Mouse (Mus musculus) neural tube, embryonic 14.5 days (tissue): ENCODE results near the gene Arntl2. TPM values are rescaled to one million over a fixed set of nuclear protein-coding genes. Genes with fewer than 3 reads are reported as not detected.

Experiments
- ATAC-seq: fragments of 200-750 bp; cut with Nextera tagmentation; 2 replicates; pipeline ENCODE4 v1.8.0; 2017; ENCODE audit warnings: low read depth, mild to moderate bottlenecking, moderate TSS enrichment, moderate library complexity
- H3K27ac ChIP-seq: fragments of 300-500 bp; sonication (generic); 2 replicates; pipeline ENCODE4 v1.5.1; 2014; ENCODE audit warnings: low read depth, mild to moderate bottlenecking, control low read depth, low read length, moderate library complexity, mixed read lengths
- H3K27me3 ChIP-seq: fragments of 300-500 bp; sonication (generic); 2 replicates; pipeline ENCODE4 v1.6.1; 2014; ENCODE audit warnings: low read length; ENCODE audit not compliant: control insufficient read depth, insufficient read depth
- H3K36me3 ChIP-seq: fragments of 300-500 bp; sonication (generic); 2 replicates; pipeline ENCODE4 v1.6.1; 2014; ENCODE audit warnings: low read length, mixed read lengths; ENCODE audit not compliant: control insufficient read depth, insufficient read depth
- H3K4me1 ChIP-seq: fragments of 300-500 bp; sonication (generic); 2 replicates; pipeline ENCODE4 v1.6.1; 2014; ENCODE audit warnings: low read length; ENCODE audit not compliant: control insufficient read depth, insufficient read depth
- H3K4me2 ChIP-seq: fragments of 300-500 bp; sonication (generic); 2 replicates; pipeline ENCODE4 v1.6.1; 2014; ENCODE audit warnings: mild to moderate bottlenecking, low read depth, low read length, control low read depth
- H3K4me3 ChIP-seq: fragments of 300-500 bp; sonication (generic); 2 replicates; pipeline ENCODE4 v1.5.1; 2014; ENCODE audit warnings: low read depth, low read length, control low read depth, mixed read lengths
- H3K9ac ChIP-seq: fragments of 300-500 bp; sonication (generic); replicated peaks from 2 replicates; pipeline ENCODE4 v1.6.1; 2014; ENCODE audit warnings: low read depth, mild to moderate bottlenecking, control low read depth, low read length, mixed read lengths
- H3K9me3 ChIP-seq: fragments of 300-500 bp; sonication (generic); 2 replicates; pipeline ENCODE4 v1.6.1; 2016; ENCODE audit warnings: low read length; ENCODE audit not compliant: control insufficient read depth
- WGBS: fragments of 180-500 bp; shearing (Covaris S2); extraction: QIAGEN DNeasy Blood & Tissue Kit; methylation state at CpG from one replicate; pipeline ENCODE4 v1.1.7; 2014; 5-methylcytosine and 5-hydroxymethylcytosine counted together
- polyA plus RNA-seq: library from polyadenylated mRNA; unstranded; fragments of >200 nt; fragmentation: Nextera tagmentation; extraction: Ambion mirVana; gene quantifications from 2 replicates; pipeline ENCODE4 v1.2.1, GENCODE M21; 2014

The Arntl2 gene
- polyA plus RNA-seq = 3.2 and 3.7 TPM in 2 replicates

- Histone ChIP-seq H3K36me3 (no peaks in the 10 kb centered on the region), H3K27ac (no peak within 1 kb of the TSS), H3K4me2 (peak within 1 kb of the TSS; percentile 88), H3K9me3 (no peaks in the 10 kb centered on the region), H3K4me3 (peak within 1 kb of the TSS; percentile 45), H3K27me3 (no peaks in the 10 kb centered on the region), H3K4me1 (peaks cover 7% of the 10 kb centered on the region; the same call in 1 of the 2 replicates), H3K9ac (peak within 1 kb of the TSS; percentile 56)
- 2% methylated on average over 36 of the region's 36 CpGs for WGBS
- peak; percentile 92 for ATAC-seq
Observed at GRCm38 (mm10) chr6:146795924-146796545, at the start of gene Arntl2. TSS of gene Arntl2 (plus strand) at chr6:146796055.

- ATAC-seq = no peak
- 81% methylated on average over 5 of the region's 5 CpGs for WGBS
- H3K27ac ChIP-seq = no peak overlapping the region
Observed at GRCm38 (mm10) chr6:146746577-146746976, 49.3 kb upstream of the Arntl2 start.

GRCm38 (mm10) chr6:146747057-146747456 lies 48.8 kb upstream of the Arntl2 start:
- H3K27ac ChIP-seq = no peak overlapping the region
- no peak for ATAC-seq
- H3K9ac ChIP-seq = no peak overlapping the region
- no peaks in the 10 kb centered on the region for H3K36me3 ChIP-seq
- no peak overlapping the region for H3K4me3 ChIP-seq
- no peak overlapping the region for H3K4me2 ChIP-seq
- H3K9me3 ChIP-seq = no peaks in the 10 kb centered on the region
- H3K27me3 ChIP-seq = no peaks in the 10 kb centered on the region
- no peaks in the 10 kb centered on the region for H3K4me1 ChIP-seq

More at GRCm38 (mm10) chr6:146746577-146746976, 49.3 kb upstream of the Arntl2 start:
- no peaks in the 10 kb centered on the region for H3K27me3 ChIP-seq
- no peaks in the 10 kb centered on the region for H3K9me3 ChIP-seq
- no peaks in the 10 kb centered on the region for H3K36me3 ChIP-seq
- H3K4me3 ChIP-seq = no peak overlapping the region
- no peaks in the 10 kb centered on the region for H3K4me1 ChIP-seq
- H3K4me2 ChIP-seq = no peak overlapping the region
- H3K9ac ChIP-seq = no peak overlapping the region

- no peak for ATAC-seq
- no peak overlapping the region for H3K27ac ChIP-seq
- no peak overlapping the region for H3K4me3 ChIP-seq
- 88% methylated on average over 1 of the region's 1 CpGs for WGBS
- H3K9me3 ChIP-seq = no peaks in the 10 kb centered on the region
- H3K9ac ChIP-seq = no peak overlapping the region
- H3K36me3 ChIP-seq = no peaks in the 10 kb centered on the region
- no peaks in the 10 kb centered on the region for H3K4me1 ChIP-seq
- H3K27me3 ChIP-seq = no peaks in the 10 kb centered on the region
- no peak overlapping the region for H3K4me2 ChIP-seq
Observed at GRCm38 (mm10) chr6:146748271-146748670, 47.6 kb upstream of the Arntl2 start.

- Histone ChIP-seq H3K9ac (no peak overlapping the region), H3K27ac (no peak overlapping the region), H3K4me3 (no peak overlapping the region), H3K27me3 (no peaks in the 10 kb centered on the region), H3K9me3 (no peaks in the 10 kb centered on the region), H3K36me3 (no peaks in the 10 kb centered on the region), H3K4me1 (0 out of 2 replicates have a peak, but pooled peaks cover 5% of the 10 kb centered on the region), H3K4me2 (no peak overlapping the region)
- 58% methylated on average over 1 of the region's 1 CpGs for WGBS
- no peak for ATAC-seq
Observed at GRCm38 (mm10) chr6:146751671-146752070, 44.2 kb upstream of the Arntl2 start.

GRCm38 (mm10) chr6:146752178-146752577 lies 43.7 kb upstream of the Arntl2 start:
- WGBS = 86% methylated on average over 2 of the region's 2 CpGs
- Histone ChIP-seq H3K27me3 (no peaks in the 10 kb centered on the region), H3K4me1 (0 out of 2 replicates have a peak, but pooled peaks cover 5% of the 10 kb centered on the region), H3K4me2 (no peak overlapping the region), H3K36me3 (no peaks in the 10 kb centered on the region), H3K4me3 (no peak overlapping the region), H3K9ac (no peak overlapping the region), H3K9me3 (no peaks in the 10 kb centered on the region), H3K27ac (no peak overlapping the region)
- no peak for ATAC-seq

- Histone ChIP-seq H3K9me3 (no peaks in the 10 kb centered on the region), H3K9ac (no peak overlapping the region), H3K4me2 (no peak overlapping the region), H3K4me3 (no peak overlapping the region), H3K27ac (no peak overlapping the region), H3K4me1 (0 out of 2 replicates have a peak, but pooled peaks cover 5% of the 10 kb centered on the region), H3K36me3 (no peaks in the 10 kb centered on the region), H3K27me3 (no peaks in the 10 kb centered on the region)
- WGBS = 82% methylated on average over 1 of the region's 1 CpGs
- ATAC-seq = no peak
Observed at GRCm38 (mm10) chr6:146752612-146753011, 43.2 kb upstream of the Arntl2 start.

GRCm38 (mm10) chr6:146753560-146754160 lies 42.2 kb upstream of the Arntl2 start:
- Histone ChIP-seq H3K9ac (no peak overlapping the region), H3K36me3 (no peaks in the 10 kb centered on the region), H3K4me3 (no peak overlapping the region), H3K4me1 (0 out of 2 replicates have a peak, but pooled peaks cover 5% of the 10 kb centered on the region), H3K4me2 (no peak overlapping the region), H3K9me3 (no peaks in the 10 kb centered on the region), H3K27ac (0 out of 2 replicates have a peak overlapping the region, but pooled peaks have one; percentile 10), H3K27me3 (no peaks in the 10 kb centered on the region)
- 76% methylated on average over 2 of the region's 2 CpGs for WGBS
- no peak for ATAC-seq

GRCm38 (mm10) chr6:146755136-146755535 lies 40.7 kb upstream of the Arntl2 start:
- ATAC-seq = no peak
- 0 out of 2 replicates have a peak, but pooled peaks cover 5% of the 10 kb centered on the region for H3K4me1 ChIP-seq
- H3K27ac ChIP-seq = no peak overlapping the region
- H3K4me3 ChIP-seq = no peak overlapping the region
- 93% methylated on average over 2 of the region's 2 CpGs for WGBS
- no peaks in the 10 kb centered on the region for H3K9me3 ChIP-seq
- H3K27me3 ChIP-seq = no peaks in the 10 kb centered on the region
- no peak overlapping the region for H3K4me2 ChIP-seq
- no peaks in the 10 kb centered on the region for H3K36me3 ChIP-seq
- no peak overlapping the region for H3K9ac ChIP-seq
